Mouse (Mus musculus) liver, embryonic 14.5 days (tissue): Measurements from ENCODE around the gene Fndc5. TPM values are rescaled to one million over a fixed set of nuclear protein-coding genes. Genes with fewer than 3 reads are reported as not detected.

ENCODE experiments used
- ATAC-seq: fragments of 200-750 bp; cut with Nextera tagmentation; 2 replicates; pipeline ENCODE4 v1.8.0; 2017; ENCODE audit warnings: moderate number of reproducible peaks, mild to moderate bottlenecking, moderate library complexity; ENCODE audit not compliant: insufficient read depth
- DNase-seq, 3 experiments: peaks; one replicate each; pipeline ENCODE4 v3.0.0-alpha.2; 2012 to 2013; ENCODE audit warnings: low read depth in 3 of 3, low spot score in 3 of 3
- H3K27ac ChIP-seq: fragments of 300-500 bp; sonication (generic); 2 replicates; pipeline ENCODE4 v1.5.1; 2014; ENCODE audit warnings: moderate library complexity, mild to moderate bottlenecking, control low read depth, inconsistent platforms
- H3K27me3 ChIP-seq: fragments of 300-500 bp; sonication (generic); 2 replicates; pipeline ENCODE4 v1.6.1; 2014; ENCODE audit warnings: mild to moderate bottlenecking, low read length, moderate library complexity; ENCODE audit not compliant: control insufficient read depth, insufficient read depth
- H3K36me3 ChIP-seq: fragments of 300-500 bp; sonication (generic); replicated peaks from 2 replicates; pipeline ENCODE4 v1.6.1; 2014; ENCODE audit warnings: low read depth; ENCODE audit not compliant: control insufficient read depth, insufficient read depth
- H3K4me1 ChIP-seq, 2 experiments: fragments of 200-500 bp in 1 of 2; fragments of 300-500 bp in 1 of 2; sonication (generic) in 1 of 2; replicated peaks; 2 replicates each; pipeline ENCODE4 v1.6.1; 2012 to 2014; ENCODE audit warnings: antibody characterized with exemption in 1 of 2, inconsistent platforms in 1 of 2, low read length in 1 of 2; ENCODE audit not compliant: control insufficient read depth in 2 of 2, insufficient read depth in 2 of 2
- H3K4me2 ChIP-seq: fragments of 300-500 bp; sonication (generic); 2 replicates; pipeline ENCODE4 v1.6.1; 2014; ENCODE audit warnings: low read depth, mild to moderate bottlenecking, control low read depth, moderate library complexity
- H3K4me3 ChIP-seq, 2 experiments: fragments of 200-500 bp in 1 of 2; fragments of 300-500 bp in 1 of 2; sonication (generic) in 1 of 2; 2 replicates each; pipeline ENCODE4 v1.5.1; 2012 to 2014; ENCODE audit warnings: low read depth in 2 of 2, low read length in 2 of 2, mild to moderate bottlenecking in 2 of 2, control low read depth in 1 of 2, inconsistent platforms in 1 of 2, moderate library complexity in 1 of 2; ENCODE audit not compliant: insufficient read depth in 1 of 2
- H3K9ac ChIP-seq: fragments of 300-500 bp; sonication (generic); replicated peaks from 2 replicates; pipeline ENCODE4 v1.6.1; 2014; ENCODE audit warnings: mild to moderate bottlenecking, control low read depth, moderate library complexity
- H3K9me3 ChIP-seq: fragments of 300-500 bp; sonication (generic); 2 replicates; pipeline ENCODE4 v1.6.1; 2016; ENCODE audit warnings: low read length, mixed read lengths; ENCODE audit not compliant: control insufficient read depth
- CTCF ChIP-seq: IDR thresholded peaks from 2 replicates; pipeline ENCODE4 v1.5.1; 2016; ENCODE audit warnings: antibody characterized with exemption, low read depth, control low read depth
- EP300 ChIP-seq: IDR thresholded peaks from 2 replicates; pipeline ENCODE4 v1.6.1; 2016; ENCODE audit warnings: antibody characterized with exemption, low read depth
- WGBS: fragments of 180-500 bp; shearing (Covaris S2); extraction: QIAGEN DNeasy Blood & Tissue Kit; methylation state at CpG from one replicate; pipeline ENCODE4 v1.1.7; 2014; ENCODE audit not compliant: insufficient replicate concordance; 5-methylcytosine and 5-hydroxymethylcytosine counted together
- polyA plus RNA-seq, 2 experiments: library from polyadenylated mRNA; depleted of rRNA in 1 of 2; stranded (reverse) in 1 of 2; unstranded in 1 of 2; fragments of >200 nt; fragmentation: Nextera tagmentation in 1 of 2; extraction: Ambion mirVana in 1 of 2; gene quantifications; 2 replicates each; pipeline versions ENCODE4 v1.2.1 to v1.2.3; 2012 to 2014

The Fndc5 gene
- polyA plus RNA-seq, 2 experiments: 0.30 to 0.56 TPM

DNA sequence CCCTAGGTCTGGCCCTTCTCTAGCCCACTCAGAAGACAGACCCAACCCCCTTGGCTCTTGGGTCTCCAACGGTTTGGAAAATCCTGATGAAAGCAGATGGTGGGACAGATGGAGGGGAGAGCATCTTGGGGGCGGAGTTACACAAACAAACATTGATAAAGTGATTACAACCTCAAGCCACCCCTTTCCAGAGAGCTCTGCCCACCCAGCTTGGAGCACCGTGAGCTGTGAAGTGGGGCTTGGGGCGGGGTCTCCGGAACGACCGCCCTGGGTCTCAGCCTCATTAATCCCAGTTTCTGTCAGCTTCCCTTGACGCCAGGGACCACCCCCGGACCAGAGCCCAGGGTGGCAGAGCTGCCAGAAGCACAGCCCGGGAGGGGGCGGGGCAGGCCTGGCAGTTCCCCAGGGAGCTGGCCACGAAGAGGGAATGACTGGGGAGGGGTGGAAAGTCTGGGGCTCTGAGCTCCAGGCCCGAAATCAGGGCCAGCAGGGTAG is 12.1 kb upstream of the Fndc5 start:
- no peak overlapping the region for H3K4me3 ChIP-seq
- no peaks in the 10 kb centered on the region for H3K9me3 ChIP-seq
- WGBS: 11% methylated on average over 13 of the region's 13 CpGs
- H3K36me3 ChIP-seq: no peaks in the 10 kb centered on the region
- DNase-seq: no peak
- H3K4me1 ChIP-seq: 0 out of 4 replicates have a peak, but pooled peaks cover 0 to 3% of the 10 kb centered on the region in 2 experiments
- peaks cover 42% of the 10 kb centered on the region for H3K27me3 ChIP-seq
- no peak overlapping the region for H3K9ac ChIP-seq
- TF ChIP-seq CTCF (no peak), EP300 (no peak)
- H3K4me2 ChIP-seq: no peak overlapping the region
- ATAC-seq: no peak
- H3K27ac ChIP-seq: no peak overlapping the region

- no peak for DNase-seq
- ATAC-seq: no peak
- TF ChIP-seq CTCF (no peak), EP300 (no peak)
- H3K4me1 ChIP-seq: peaks cover 0 to 8% of the 10 kb centered on the region in 2 experiments; a peak in 2 of 4 replicates
- H3K9me3 ChIP-seq: no peaks in the 10 kb centered on the region
- H3K27me3 ChIP-seq: peaks cover 39% of the 10 kb centered on the region
- H3K4me2 ChIP-seq: peak overlapping the region; percentile 31
- H3K36me3 ChIP-seq: no peaks in the 10 kb centered on the region
- H3K9ac ChIP-seq: no peak overlapping the region
- H3K27ac ChIP-seq: no peak overlapping the region
- peak overlapping the region in 1 of 2 experiments; percentile 23; a peak in 1 of 4 replicates for H3K4me3 ChIP-seq
- WGBS: 12% methylated on average over 19 of the region's 19 CpGs
Observed at GRCm38 (mm10) chr4:129125736-129126451, 10.9 kb upstream of the Fndc5 start.

DNA sequence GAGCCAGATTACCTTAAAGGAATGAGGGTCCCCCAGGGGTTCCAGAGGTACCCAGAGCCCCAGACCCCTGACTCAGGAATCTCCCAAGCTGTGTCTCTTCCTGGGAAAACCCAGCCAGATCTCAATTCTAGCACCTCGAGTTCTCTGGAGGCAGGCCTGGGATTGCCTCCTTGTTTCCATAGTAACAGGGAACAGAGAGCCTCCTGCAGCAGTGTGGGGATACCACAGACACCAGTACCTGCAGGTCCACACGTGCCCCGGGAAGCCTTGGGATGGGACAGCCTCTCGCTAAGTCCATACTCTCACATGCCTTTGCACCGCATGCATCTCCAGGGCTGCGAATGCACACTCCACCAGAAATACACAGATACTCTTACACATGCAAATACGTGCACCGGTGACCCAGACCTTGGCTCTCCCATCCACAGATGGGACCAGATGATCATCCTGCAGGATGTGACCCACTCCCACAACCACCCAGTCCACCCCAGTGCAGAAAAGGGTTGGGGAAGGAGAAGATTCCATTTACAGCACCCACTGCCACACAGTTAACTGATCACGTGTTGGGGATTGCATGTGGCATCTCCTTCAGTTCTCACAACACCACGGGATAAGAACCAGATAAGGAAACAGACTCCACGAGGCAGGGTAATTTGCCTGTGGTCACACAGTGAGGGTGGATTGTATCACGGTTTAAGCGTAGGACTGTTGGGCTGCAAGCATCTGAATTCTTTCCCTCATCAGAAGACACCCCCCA is 8.0 kb upstream of the Fndc5 start:
- ATAC-seq (no peak), DNase-seq (no peak)
- Histone ChIP-seq H3K27me3 (peaks cover 25% of the 10 kb centered on the region), H3K4me2 (no peak overlapping the region), H3K9me3 (no peaks in the 10 kb centered on the region), H3K36me3 (no peaks in the 10 kb centered on the region), H3K4me3 (no peak overlapping the region), H3K27ac (no peak overlapping the region), H3K4me1 (peaks cover 0 to 8% of the 10 kb centered on the region in 2 experiments; a peak in 2 of 4 replicates), H3K9ac (no peak overlapping the region)
- TF ChIP-seq EP300: no peak
- TF ChIP-seq CTCF: no peak
- WGBS: 42% methylated on average over 13 of the region's 13 CpGs

GRCm38 (mm10) chr4:129129387-129129786 is 7.4 kb upstream of the Fndc5 start:
- no peak overlapping the region for H3K27ac ChIP-seq
- H3K9me3 ChIP-seq: no peaks in the 10 kb centered on the region
- WGBS: 47% methylated on average over 9 of the region's 9 CpGs
- no peak overlapping the region for H3K9ac ChIP-seq
- TF ChIP-seq CTCF: no peak
- no peak for TF ChIP-seq EP300
- peaks cover 24% of the 10 kb centered on the region for H3K27me3 ChIP-seq
- H3K4me1 ChIP-seq: peaks cover 0 to 8% of the 10 kb centered on the region in 2 experiments; a peak in 2 of 4 replicates
- no peak overlapping the region for H3K4me2 ChIP-seq
- H3K36me3 ChIP-seq: no peaks in the 10 kb centered on the region
- ATAC-seq (no peak), DNase-seq (no peak)
- no peak overlapping the region for H3K4me3 ChIP-seq

GRCm38 (mm10) chr4:129130149-129130548 is 6.7 kb upstream of the Fndc5 start:
- DNase-seq: no peak
- H3K4me1 ChIP-seq: peaks cover 0 to 8% of the 10 kb centered on the region in 2 experiments; a peak in 2 of 4 replicates
- H3K9me3 ChIP-seq: no peaks in the 10 kb centered on the region
- peak overlapping the region; percentile 40 for H3K4me2 ChIP-seq
- WGBS: under 1% methylated on average over 8 of the region's 8 CpGs
- peak; percentile 88 for TF ChIP-seq CTCF
- no peak for TF ChIP-seq EP300
- no peak overlapping the region for H3K4me3 ChIP-seq
- no peak overlapping the region for H3K9ac ChIP-seq
- ATAC-seq: no peak
- peaks cover 26% of the 10 kb centered on the region for H3K27me3 ChIP-seq
- H3K36me3 ChIP-seq: no peaks in the 10 kb centered on the region
- H3K27ac ChIP-seq: no peak overlapping the region
